In the genomic region with DNA sequence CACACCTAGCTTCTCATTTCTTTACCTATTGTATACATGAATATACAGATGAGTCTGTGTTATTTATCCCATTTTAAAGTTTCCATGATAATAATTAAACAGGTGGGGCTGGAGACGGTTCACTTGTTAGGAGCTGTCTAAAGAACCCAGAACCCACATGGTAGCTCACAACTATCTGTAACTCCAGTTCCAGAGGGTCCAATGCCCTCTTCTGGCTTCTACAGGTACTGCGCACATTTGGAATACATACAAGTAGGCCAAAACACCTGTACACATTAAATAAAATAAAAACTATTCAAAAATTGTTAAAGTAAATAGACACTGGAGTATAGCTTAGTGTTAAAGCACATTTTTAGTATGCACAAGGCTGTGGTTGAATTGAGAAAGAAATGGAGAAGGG, we compare ENCODE assay signal across 10 mouse cellular contexts. TPM values are rescaled to one million over a fixed set of nuclear protein-coding genes. Genes with fewer than 3 reads are reported as not detected.
DNase-seq lines count a peak whose midpoint lies in the region; ATAC-seq and TF ChIP-seq lines count a peak whose summit lies in the region.
"Had no signal": no experiment of that assay in that cellular context is flagged by ENCODE, and none has a peak within 500 bp of the region (broad histone marks: within the 10 kb centered on the region; RNA-seq: fewer than 3 reads in every experiment).

No protein-coding gene starts in this region.

- H3K9ac ChIP-seq in liver, embryonic 13.5 days = no peak overlapping the region
- no peak overlapping the region for H3K9ac ChIP-seq in forebrain, embryonic 15.5 days (replicated peaks)
- H3K9ac ChIP-seq: heart, embryonic 13.5 days; stomach, embryonic 15.5 days had no signal

- H3K27ac ChIP-seq in bone marrow, adult 2 months (ENCODE audit: control insufficient read depth, insufficient read depth, low read depth, low read length, poor library complexity) = no peak overlapping the region
- H3K27ac ChIP-seq in liver, embryonic 13.5 days = no peak overlapping the region
- no peak overlapping the region for H3K27ac ChIP-seq in forebrain, embryonic 15.5 days (replicated peaks)
- H3K27ac ChIP-seq: heart, embryonic 13.5 days; stomach, embryonic 15.5 days had no signal

- H3K9me3 ChIP-seq in liver, embryonic 13.5 days (replicated peaks) = no peaks in the 10 kb centered on the region
- H3K9me3 ChIP-seq in forebrain, embryonic 15.5 days = no peaks in the 10 kb centered on the region
- H3K9me3 ChIP-seq: heart, embryonic 13.5 days; stomach, embryonic 15.5 days had no signal

- 0 out of 2 replicates have a peak, but pooled peaks have one; percentile 20 for TF ChIP-seq CTCF in bone marrow, adult 2 months (IDR thresholded peaks at IDR 0.05; ENCODE audit: control insufficient read depth, insufficient read depth, low read length)

- TF ChIP-seq POLR2A in bone marrow, adult 2 months (IDR thresholded peaks at IDR 0.05; ENCODE audit: borderline replicate concordance, control insufficient read depth, low read depth, low read length) = no peak

- no peaks in the 10 kb centered on the region for H3K4me1 ChIP-seq in bone marrow, adult 2 months (ENCODE audit: control insufficient read depth, insufficient read depth, low read length)
- 0 out of 2 replicates have a peak, but pooled peaks cover 3% of the 10 kb centered on the region for H3K4me1 ChIP-seq in liver, embryonic 13.5 days (replicated peaks)
- peaks cover 18% of the 10 kb centered on the region; the same call in 1 of the 2 replicates for H3K4me1 ChIP-seq in forebrain, embryonic 15.5 days
- H3K4me1 ChIP-seq: heart, embryonic 13.5 days; stomach, embryonic 15.5 days had no signal

- intact Hi-C loops in left cerebral cortex, postnatal 14 days (cut with DNase I) = no loop called here

- no peak overlapping the region for H3K4me2 ChIP-seq in liver, embryonic 13.5 days
- H3K4me2 ChIP-seq in forebrain, embryonic 15.5 days (replicated peaks) = no peak overlapping the region
- H3K4me2 ChIP-seq: heart, embryonic 13.5 days; stomach, embryonic 15.5 days had no signal

- DNase-seq in adrenal gland, postnatal 14 days = peak; percentile 48
- no peak for DNase-seq in adrenal gland, adult 8-10 months
- DNase-seq in left cerebral cortex, postnatal 14 days (ENCODE audit: low spot score in 2 of 2) = peak; percentile 46 to 61
- no peak for DNase-seq in left cerebral cortex, adult 11 months (ENCODE audit: low spot score)
- peak; percentile 39 for DNase-seq in liver, embryonic 13.5 days
- DNase-seq in ovary, postnatal 10 days (ENCODE audit: low spot score) = no peak

- WGBS in bone marrow, adult 2 months = 56% methylated on average over 2 of the region's 2 CpGs
- WGBS in liver, embryonic 13.5 days (ENCODE audit: insufficient replicate concordance) = 38% methylated on average over 2 of the region's 2 CpGs
- 62% methylated on average over 2 of the region's 2 CpGs for WGBS in forebrain, embryonic 15.5 days

- H3K27me3 ChIP-seq in liver, embryonic 13.5 days = no peaks in the 10 kb centered on the region
- H3K27me3 ChIP-seq in forebrain, embryonic 15.5 days = no peaks in the 10 kb centered on the region
- H3K27me3 ChIP-seq: heart, embryonic 13.5 days; stomach, embryonic 15.5 days had no signal

- H3K4me3 ChIP-seq in bone marrow, adult 2 months (replicated peaks; ENCODE audit: control insufficient read depth, low read depth, low read length) = no peak overlapping the region
- H3K4me3 ChIP-seq in liver, embryonic 13.5 days (replicated peaks) = no peak overlapping the region
- no peak overlapping the region for H3K4me3 ChIP-seq in forebrain, embryonic 15.5 days
- H3K4me3 ChIP-seq: heart, embryonic 13.5 days; stomach, embryonic 15.5 days had no signal

- 0 out of 2 replicates have a peak, but pooled peaks cover 5% of the 10 kb centered on the region for H3K36me3 ChIP-seq in liver, embryonic 13.5 days
- H3K36me3 ChIP-seq in forebrain, embryonic 15.5 days = peaks cover 16% of the 10 kb centered on the region; the same call in 1 of the 2 replicates
- H3K36me3 ChIP-seq: stomach, embryonic 15.5 days had no signal

- ATAC-seq in liver, embryonic 13.5 days (ENCODE audit: low read depth) = peak; percentile 53; the same call in 1 of the 2 replicates
- ATAC-seq in forebrain, embryonic 15.5 days (replicated peaks) = no peak

RNA-seq across cellular contexts. Expression of a gene that starts 15.3 kb away (rescaled TPM):
- total RNA-seq in adrenal gland, postnatal 14 days (2021) = 45.6 and 48.0 TPM in 2 replicates
- 10 to 100 TPM; 46.4 to 63.8 (median 60.6) TPM for total RNA-seq in adrenal gland, adult 8-10 months (2022)
- total RNA-seq in left cerebral cortex, postnatal 14 days (2021) = 100 to 1,000 TPM; 104 to 110 TPM
- 7.3 and 17.5 TPM in 2 replicates for polyA plus RNA-seq in bone marrow, adult 2 months (2011; ENCODE audit: insufficient read depth, insufficient read length, low replicate concordance, missing spikeins)
- polyA plus RNA-seq in liver, embryonic 13.5 days (2015; fragmentation: Nextera tagmentation; extraction: Ambion mirVana) = 5.6 and 6.3 TPM in 2 replicates
- 83.2 and 89.2 TPM in 2 replicates for polyA plus RNA-seq in forebrain, embryonic 15.5 days (2015; fragmentation: Nextera tagmentation; extraction: Ambion mirVana)

RNA-seq across cellular contexts. Expression of a gene that starts 35.4 kb away (rescaled TPM):
- 27.7 and 30.8 TPM in 2 replicates for total RNA-seq in adrenal gland, postnatal 14 days (2021)
- total RNA-seq in adrenal gland, adult 8-10 months (2022) = 10 to 100 TPM; 21.8 to 35.9 (median 29.7) TPM
- total RNA-seq in left cerebral cortex, postnatal 14 days (2021) = 10 to 100 TPM; 62.0 to 62.6 TPM
- polyA plus RNA-seq in bone marrow, adult 2 months (2011; ENCODE audit: insufficient read depth, insufficient read length, low replicate concordance, missing spikeins) = 11.1 and 27.7 TPM in 2 replicates
- 15.4 and 18.1 TPM in 2 replicates for polyA plus RNA-seq in liver, embryonic 13.5 days (2015; fragmentation: Nextera tagmentation; extraction: Ambion mirVana)
- polyA plus RNA-seq in forebrain, embryonic 15.5 days (2015; fragmentation: Nextera tagmentation; extraction: Ambion mirVana) = 104 and 105 TPM in 2 replicates

RNA-seq across cellular contexts. Expression of a gene that starts 36.5 kb away (rescaled TPM):
- total RNA-seq in adrenal gland, postnatal 14 days (2021) = 12.8 and 15.1 TPM in 2 replicates
- total RNA-seq in adrenal gland, adult 8-10 months (2022) = 10 to 100 TPM; 13.3 to 17.8 (median 14.2) TPM
- 1 to 10 TPM; 5.5 to 6.7 TPM for total RNA-seq in left cerebral cortex, postnatal 14 days (2021)
- 1.6 and 1.9 TPM in 2 replicates for polyA plus RNA-seq in bone marrow, adult 2 months (2011; ENCODE audit: insufficient read depth, insufficient read length, low replicate concordance, missing spikeins)
- polyA plus RNA-seq in liver, embryonic 13.5 days (2015; fragmentation: Nextera tagmentation; extraction: Ambion mirVana) = 1.4 and 2.5 TPM in 2 replicates
- polyA plus RNA-seq in forebrain, embryonic 15.5 days (2015; fragmentation: Nextera tagmentation; extraction: Ambion mirVana) = 8.0 and 9.0 TPM in 2 replicates

Comparison
In these comparisons a context has a peak if more than half of its experiments do, and no peak if none do; other contexts are left out.
1. DNase-seq: peak in adrenal gland, postnatal 14 days (single experiment), left cerebral cortex, postnatal 14 days (2 of 2) and liver, embryonic 13.5 days (single experiment); none in adrenal gland, adult 8-10 months (single experiment), left cerebral cortex, adult 11 months (single experiment) and ovary, postnatal 10 days (single experiment).